Mouse (Mus musculus): ENCODE measurements around the gene Msrb3. TPM values are rescaled to one million over a fixed set of nuclear protein-coding genes. Genes with fewer than 3 reads are reported as not detected.

Gene Msrb3
- polyA plus RNA-seq, 1 experiment: 5.2 TPM

- peak in 1 of 2 experiments; percentile 25 for DNase-seq
- H3K4me1 ChIP-seq (ENCODE audit: control insufficient read depth, insufficient read depth, low read length): no peaks in the 10 kb centered on the region; the same call in 1 of the 2 replicates
Measured at GRCm38 (mm10) chr10:120882347-120883068, 16.4 kb downstream of the Msrb3 start.

GRCm38 (mm10) chr10:120876549-120877270 is 22.2 kb downstream of the Msrb3 start:
- Histone ChIP-seq H3K4me3 (replicated peaks; ENCODE audit: insufficient read depth, low read depth, low read length) (no peak overlapping the region), H3K4me1 (ENCODE audit: control insufficient read depth, insufficient read depth, low read length) (no peaks in the 10 kb centered on the region), H3K27ac (ENCODE audit: insufficient read depth, low read length) (no peak overlapping the region), H3K27me3 (ENCODE audit: control insufficient read depth, insufficient read depth, low read length) (no peaks in the 10 kb centered on the region)
- 76% methylated on average over 20 of the region's 20 CpGs for WGBS
- TF ChIP-seq POLR2A (IDR thresholded peaks at IDR 0.05; ENCODE audit: borderline replicate concordance, insufficient read depth, low read length): no peak
- no peak for TF ChIP-seq CTCF (IDR thresholded peaks at IDR 0.05; ENCODE audit: borderline replicate concordance, insufficient read depth, low read depth, low read length)
- DNase-seq: no peak

More at GRCm38 (mm10) chr10:120882347-120883068, 16.4 kb downstream of the Msrb3 start:
- no peak for TF ChIP-seq CTCF (IDR thresholded peaks at IDR 0.05; ENCODE audit: borderline replicate concordance, insufficient read depth, low read depth, low read length)
- TF ChIP-seq POLR2A (IDR thresholded peaks at IDR 0.05; ENCODE audit: borderline replicate concordance, insufficient read depth, low read length): no peak
- Histone ChIP-seq H3K4me3 (replicated peaks; ENCODE audit: insufficient read depth, low read depth, low read length) (peak overlapping the region; percentile 44), H3K27me3 (ENCODE audit: control insufficient read depth, insufficient read depth, low read length) (no peaks in the 10 kb centered on the region; the same call in 1 of the 2 replicates), H3K27ac (ENCODE audit: insufficient read depth, low read length) (peak overlapping the region; percentile 30; the same call in 1 of the 2 replicates)
- WGBS: 20% methylated on average over 17 of the region's 17 CpGs

GRCm38 (mm10) chr10:120875672-120876463 is 23.0 kb downstream of the Msrb3 start:
- Histone ChIP-seq H3K4me3 (replicated peaks; ENCODE audit: insufficient read depth, low read depth, low read length) (no peak overlapping the region), H3K27me3 (ENCODE audit: control insufficient read depth, insufficient read depth, low read length) (no peaks in the 10 kb centered on the region), H3K4me1 (ENCODE audit: control insufficient read depth, insufficient read depth, low read length) (no peaks in the 10 kb centered on the region), H3K27ac (ENCODE audit: insufficient read depth, low read length) (no peak overlapping the region)
- WGBS: 18% methylated on average over 26 of the region's 26 CpGs
- TF ChIP-seq CTCF (IDR thresholded peaks at IDR 0.05; ENCODE audit: borderline replicate concordance, insufficient read depth, low read depth, low read length) (peak; percentile 94), POLR2A (IDR thresholded peaks at IDR 0.05; ENCODE audit: borderline replicate concordance, insufficient read depth, low read length) (no peak)
- peak; percentile 65 to 75 for DNase-seq

- no peak for DNase-seq
- no peaks in the 10 kb centered on the region for H3K4me1 ChIP-seq (ENCODE audit: control insufficient read depth, insufficient read depth, low read length)
- no peak overlapping the region for H3K4me3 ChIP-seq (replicated peaks; ENCODE audit: insufficient read depth, low read depth, low read length)
- no peaks in the 10 kb centered on the region for H3K27me3 ChIP-seq (ENCODE audit: control insufficient read depth, insufficient read depth, low read length)
- WGBS: 90% methylated on average over 12 of the region's 12 CpGs
- TF ChIP-seq POLR2A (IDR thresholded peaks at IDR 0.05; ENCODE audit: borderline replicate concordance, insufficient read depth, low read length): no peak
- TF ChIP-seq CTCF (IDR thresholded peaks at IDR 0.05; ENCODE audit: borderline replicate concordance, insufficient read depth, low read depth, low read length): no peak
- no peak overlapping the region for H3K27ac ChIP-seq (ENCODE audit: insufficient read depth, low read length)
Measured at GRCm38 (mm10) chr10:120874261-120874660, 24.6 kb downstream of the Msrb3 start.

- TF ChIP-seq CTCF (IDR thresholded peaks at IDR 0.05; ENCODE audit: borderline replicate concordance, insufficient read depth, low read depth, low read length): no peak
- no peak for TF ChIP-seq POLR2A (IDR thresholded peaks at IDR 0.05; ENCODE audit: borderline replicate concordance, insufficient read depth, low read length)
- no peak overlapping the region for H3K27ac ChIP-seq (ENCODE audit: insufficient read depth, low read length)
- 88% methylated on average over 8 of the region's 8 CpGs for WGBS
- no peaks in the 10 kb centered on the region for H3K4me1 ChIP-seq (ENCODE audit: control insufficient read depth, insufficient read depth, low read length)
- H3K4me3 ChIP-seq (replicated peaks; ENCODE audit: insufficient read depth, low read depth, low read length): no peak overlapping the region
- no peaks in the 10 kb centered on the region for H3K27me3 ChIP-seq (ENCODE audit: control insufficient read depth, insufficient read depth, low read length)
- no peak for DNase-seq
Measured at GRCm38 (mm10) chr10:120873646-120874201, 25.2 kb downstream of the Msrb3 start.

GRCm38 (mm10) chr10:120872483-120872862 is 26.4 kb downstream of the Msrb3 start:
- DNase-seq: peak; percentile 41 to 49
- no peaks in the 10 kb centered on the region for H3K27me3 ChIP-seq (ENCODE audit: control insufficient read depth, insufficient read depth, low read length)
- WGBS: 11% methylated on average over 13 of the region's 13 CpGs
- peak overlapping the region; percentile 15 for H3K4me3 ChIP-seq (replicated peaks; ENCODE audit: insufficient read depth, low read depth, low read length)
- TF ChIP-seq CTCF (IDR thresholded peaks at IDR 0.05; ENCODE audit: borderline replicate concordance, insufficient read depth, low read depth, low read length) (peak; percentile 1; the same call in 1 of the 2 replicates), POLR2A (IDR thresholded peaks at IDR 0.05; ENCODE audit: borderline replicate concordance, insufficient read depth, low read length) (no peak)
- H3K4me1 ChIP-seq (ENCODE audit: control insufficient read depth, insufficient read depth, low read length): no peaks in the 10 kb centered on the region
- H3K27ac ChIP-seq (ENCODE audit: insufficient read depth, low read length): no peak overlapping the region
